Mouse (Mus musculus): ENCODE data around the gene Olfr1222.
"Not testable (repeated sequence)": the region's sequence is repeated elsewhere in the genome, so short reads cannot be mapped to it uniquely, and the experiment has no call there.

Olfr1222 gene

DNA sequence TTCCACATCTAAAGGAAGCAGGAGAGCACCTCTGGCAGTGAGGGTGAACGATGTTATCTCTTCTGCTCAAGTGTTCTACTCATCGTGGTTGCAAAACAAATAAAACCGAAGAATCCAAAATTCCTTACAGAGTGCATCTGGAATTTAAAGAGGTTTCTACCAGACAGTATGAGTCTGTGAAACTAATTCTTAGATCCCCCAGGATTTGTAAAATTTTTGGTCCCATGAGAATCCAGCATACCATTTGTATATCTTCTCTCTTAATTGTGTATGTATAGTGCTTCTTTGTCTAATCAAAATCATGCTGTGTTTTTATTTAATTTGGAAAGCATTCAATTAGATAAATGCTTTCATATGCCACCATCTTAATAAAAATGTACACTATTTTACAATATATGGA lies at the start of gene Olfr1222:
TSS of gene Olfr1222 (minus strand) at position 101 of the 400 bp plus-strand sequence.
- DNase-seq (ENCODE audit: low spot score): no peak

- no peak for DNase-seq (ENCODE audit: low spot score)
Observed at GRCm38 (mm10) chr2:89174569-89174968, 41.7 kb upstream of the Olfr1222 start, which contains the start of gene Olfr1225. Gene Olfr1225 (minus strand): TSS chr2:89174669.

GRCm38 (mm10) chr2:89164711-89165110 lies 31.9 kb upstream of the Olfr1222 start:
- not testable (repeated sequence) for DNase-seq (ENCODE audit: low spot score)

DNA sequence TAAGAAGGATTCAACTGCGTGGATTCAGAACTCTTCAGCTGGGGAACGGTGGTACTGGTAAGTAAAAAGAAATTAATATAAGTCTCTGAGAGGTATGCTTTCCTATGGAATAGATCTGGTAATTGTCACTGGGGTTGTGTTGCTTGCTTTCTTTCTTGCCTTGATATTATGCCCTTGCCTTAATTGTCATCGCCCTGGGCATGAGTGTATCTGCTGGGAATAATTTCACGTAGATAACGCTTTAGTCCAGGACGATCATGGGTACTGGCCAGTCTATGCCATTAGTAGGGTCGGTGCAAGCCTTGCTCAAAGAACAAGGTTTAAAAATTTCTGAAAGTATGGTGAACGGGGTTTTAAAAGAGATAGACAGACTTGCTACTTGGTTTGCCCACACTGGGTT lies 31.1 kb upstream of the Olfr1222 start, which contains the start of gene Olfr1224-ps1:
TSS of gene Olfr1224-ps1 (minus strand) at position 101 of the 400 bp plus-strand sequence.
- DNase-seq (ENCODE audit: low spot score): not testable (repeated sequence)

- no peak for DNase-seq (ENCODE audit: low spot score)
Observed at GRCm38 (mm10) chr2:89151460-89151859, 18.6 kb upstream of the Olfr1222 start, which contains the start of gene Olfr1223. Gene Olfr1223 (minus strand): TSS chr2:89151560.

- DNase-seq (ENCODE audit: low spot score): no peak
Observed at GRCm38 (mm10) chr2:89117183-89117582, 15.7 kb downstream of the Olfr1222 start, which contains the start of gene Olfr1221. Gene Olfr1221 (minus strand): TSS chr2:89117283.

- no peak for DNase-seq (ENCODE audit: low spot score)
Observed at GRCm38 (mm10) chr2:89106735-89107134, 26.1 kb downstream of the Olfr1222 start, which contains the start of gene Olfr1220. Gene Olfr1220 (minus strand): TSS chr2:89106835.

DNA sequence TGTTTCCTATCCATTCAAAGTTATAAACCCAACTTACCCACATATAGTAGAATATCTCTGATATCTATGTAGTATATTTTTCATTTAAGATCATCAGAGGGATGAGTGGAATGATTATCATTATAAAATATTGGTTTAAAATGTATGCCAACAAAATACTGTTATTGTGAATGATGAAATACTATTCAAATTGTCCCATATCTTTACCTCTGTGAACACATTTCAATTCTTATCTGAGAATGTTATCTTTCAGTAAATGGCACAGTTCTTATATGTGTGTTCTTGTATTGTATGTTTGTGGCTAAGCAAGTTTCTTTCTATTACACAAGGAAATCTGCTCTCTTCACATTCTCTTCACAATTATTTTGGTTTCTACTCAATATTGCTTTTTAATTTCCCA lies 27.2 kb downstream of the Olfr1222 start:
- DNase-seq (ENCODE audit: low spot score): no peak

GRCm38 (mm10) chr2:89093848-89094247 lies 39.0 kb downstream of the Olfr1222 start:
- no peak for DNase-seq (ENCODE audit: low spot score)

- no peak for DNase-seq (ENCODE audit: low spot score)
Observed at GRCm38 (mm10) chr2:89083413-89083812, 49.4 kb downstream of the Olfr1222 start, which contains the start of gene Olfr1219. Gene Olfr1219 (minus strand): TSS chr2:89083513.

DNA sequence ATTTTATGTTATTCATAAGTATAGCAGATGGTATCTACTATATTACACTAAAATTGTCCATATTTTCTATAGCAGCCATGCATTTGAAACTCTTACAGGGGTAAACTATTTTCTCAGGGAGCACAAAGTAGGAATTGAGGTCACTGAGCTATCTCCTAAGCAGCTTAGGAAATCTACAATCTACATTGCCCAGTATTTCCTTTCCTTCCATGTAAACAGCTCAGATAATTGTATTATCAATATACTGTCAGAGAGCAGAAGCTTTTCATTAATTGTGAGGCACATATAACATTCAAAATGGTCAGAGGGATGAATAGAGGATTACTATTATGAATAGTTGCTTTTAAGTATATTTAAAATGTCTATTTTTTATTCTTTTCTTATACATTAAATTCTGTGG lies 51.4 kb downstream of the Olfr1222 start:
- DNase-seq (ENCODE audit: low spot score): no peak
